Mouse (Mus musculus) testis, postnatal 14 days (tissue): ENCODE results near the gene Slc38a10.

Source experiments
- DNase-seq: peaks from one replicate; pipeline ENCODE4 v3.0.0; 2021; ENCODE audit warnings: low spot score

The Slc38a10 gene

GRCm38 (mm10) chr11:120098588-120099511 lies 52.3 kb downstream of the Slc38a10 start, which contains the start of the genes Tepsin and Ndufaf8:
Gene Tepsin (minus strand): TSS chr11:120098731.
Gene Ndufaf8 (plus strand): TSS chr11:120098928.
- peak; percentile 96 for DNase-seq

GRCm38 (mm10) chr11:120092817-120093591 lies 58.1 kb downstream of the Slc38a10 start:
- no peak for DNase-seq

GRCm38 (mm10) chr11:120090661-120091060 lies 60.5 kb downstream of the Slc38a10 start:
- no peak for DNase-seq

- DNase-seq: peak; percentile 98
Measured at GRCm38 (mm10) chr11:120086702-120087152, 64.4 kb downstream of the Slc38a10 start, which contains the start of gene Cep131. Gene Cep131 (minus strand): TSS chr11:120086827.

DNA sequence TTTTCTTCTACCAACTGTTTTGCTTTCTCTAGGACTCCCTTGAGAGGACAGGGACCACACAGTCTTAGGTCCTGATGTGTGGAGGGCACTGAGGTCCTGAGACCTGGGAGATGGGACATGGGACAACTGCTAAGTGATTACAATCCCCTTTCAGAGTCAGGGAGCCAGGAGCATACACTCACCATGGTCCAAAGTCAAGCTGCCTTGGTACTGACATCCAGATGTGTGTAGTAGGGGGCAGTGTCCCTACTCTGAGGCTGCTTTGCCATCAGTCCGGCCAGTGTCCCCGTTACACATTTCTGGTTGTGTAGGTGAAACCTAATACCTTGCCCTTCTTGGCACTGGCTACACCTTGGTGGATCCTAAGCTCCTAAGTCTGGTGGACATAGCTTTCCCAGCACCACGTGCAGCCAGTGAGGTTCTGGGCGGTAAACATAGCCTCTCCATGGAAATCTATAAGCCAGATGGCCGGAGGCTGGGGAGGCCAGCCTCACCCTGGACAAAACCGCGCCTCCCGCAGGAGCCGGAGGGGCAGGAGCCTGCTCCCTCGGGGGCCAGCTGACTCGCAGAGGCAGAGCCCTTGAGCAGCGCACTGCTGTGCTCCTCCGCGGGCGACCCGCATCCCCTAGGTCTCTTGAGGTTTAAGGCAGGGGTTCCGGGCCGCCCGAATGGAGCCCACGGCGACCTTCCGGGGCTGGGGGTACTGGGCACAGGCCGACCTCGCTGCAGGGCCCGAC lies 65.1 kb downstream of the Slc38a10 start:
- peak; percentile 55 for DNase-seq

- no peak for DNase-seq
Measured at GRCm38 (mm10) chr11:120080282-120080681, 70.9 kb downstream of the Slc38a10 start.

GRCm38 (mm10) chr11:120076191-120076590 lies 75.0 kb downstream of the Slc38a10 start:
- DNase-seq: no peak

- DNase-seq: no peak
Measured at GRCm38 (mm10) chr11:120072986-120073647, 78.0 kb downstream of the Slc38a10 start.

- no peak for DNase-seq
Measured at GRCm38 (mm10) chr11:120071731-120072320, 79.3 kb downstream of the Slc38a10 start.

- no peak for DNase-seq
Measured at GRCm38 (mm10) chr11:120071065-120071464, 80.1 kb downstream of the Slc38a10 start.

DNA sequence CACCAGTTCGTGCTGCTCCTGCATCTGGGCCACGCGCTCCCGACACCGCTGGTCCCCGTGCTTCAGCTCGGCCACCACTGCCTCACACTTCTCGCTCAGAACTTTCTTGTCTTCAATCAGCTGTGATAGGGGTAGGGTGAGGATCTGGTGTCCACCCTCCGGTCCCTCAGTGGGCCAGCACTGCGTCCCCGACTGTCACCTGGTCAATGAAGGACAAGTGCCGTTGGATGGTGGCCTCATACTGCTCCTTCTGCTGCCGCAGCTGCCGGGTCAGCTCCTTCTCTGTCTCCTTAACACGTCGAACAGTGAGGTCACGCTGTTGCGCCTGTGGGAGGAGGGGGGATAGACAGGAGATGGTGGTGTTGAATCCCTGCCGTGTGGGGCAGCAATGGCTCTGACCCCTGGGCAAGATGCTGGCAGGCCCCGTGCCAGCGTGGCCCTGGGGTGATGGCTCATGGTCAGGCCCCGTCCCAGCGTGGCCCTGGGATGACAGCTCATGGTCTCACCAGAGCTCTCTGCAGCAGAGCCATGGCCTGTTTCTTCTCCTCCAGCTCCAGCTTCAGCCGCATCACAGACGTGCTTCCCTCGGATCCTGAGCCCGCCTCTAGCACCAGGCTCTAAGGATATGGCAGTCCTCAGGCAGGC lies 80.7 kb downstream of the Slc38a10 start:
- no peak for DNase-seq

DNA sequence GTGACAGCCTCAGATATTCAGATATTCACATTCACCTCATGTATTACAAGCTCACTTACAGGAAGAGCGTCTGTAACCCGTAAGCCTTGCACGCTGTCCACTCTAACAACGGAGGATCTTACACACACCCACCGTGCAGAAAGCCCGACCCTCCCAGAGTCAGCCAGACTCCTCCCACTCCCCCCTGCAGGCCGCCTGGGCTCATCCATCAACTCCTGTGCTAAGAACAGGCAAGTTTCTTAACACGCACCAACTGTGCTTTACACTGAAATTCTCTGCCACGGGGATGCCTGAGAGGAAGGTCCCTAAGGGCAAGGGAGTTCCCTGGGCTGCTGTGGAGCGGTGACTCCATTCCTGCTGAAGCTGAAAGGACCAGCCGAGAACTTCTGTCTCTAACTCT lies 81.9 kb downstream of the Slc38a10 start:
- no peak for DNase-seq

DNA sequence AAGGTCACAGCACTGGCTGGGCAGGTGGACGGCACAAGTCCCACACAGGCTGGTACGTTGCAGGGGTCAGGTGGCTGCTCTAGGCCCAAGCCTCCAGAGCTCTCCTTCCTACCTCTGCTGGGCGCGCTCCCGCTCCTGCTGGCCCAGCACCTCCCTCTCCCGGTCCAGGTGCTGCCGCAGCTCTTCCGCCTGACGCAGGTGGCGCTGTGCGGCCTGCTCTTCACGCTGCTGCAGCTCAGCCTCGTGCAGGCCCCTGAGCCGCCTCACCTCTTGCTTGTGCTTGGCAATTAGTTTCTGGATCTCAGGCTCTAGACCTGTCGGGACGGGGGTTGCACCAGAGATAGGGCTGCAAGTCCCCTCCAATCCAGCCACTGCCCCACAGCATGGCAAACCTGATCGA lies 83.3 kb downstream of the Slc38a10 start:
- no peak for DNase-seq

DNA sequence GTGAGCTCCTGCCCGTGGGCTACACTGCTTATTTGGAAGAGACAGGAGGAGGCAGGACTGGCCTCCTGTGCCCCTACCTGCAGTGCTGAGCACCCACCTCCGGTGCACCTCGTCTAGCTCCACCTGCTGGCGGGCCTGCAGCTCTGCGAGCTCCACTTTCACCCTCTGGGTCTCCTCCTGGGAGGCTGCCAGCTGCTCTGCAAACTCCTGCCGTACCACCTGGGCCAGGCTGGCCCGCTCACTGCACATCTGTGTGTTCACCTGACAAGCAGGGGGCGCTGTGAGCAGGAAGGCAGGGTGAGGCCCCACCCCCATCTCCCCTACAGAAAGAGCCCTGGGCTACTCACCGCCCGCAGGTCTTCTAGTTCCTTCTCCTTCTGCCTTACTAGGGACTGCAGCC lies 85.9 kb downstream of the Slc38a10 start:
- DNase-seq: peak; percentile 31

DNA sequence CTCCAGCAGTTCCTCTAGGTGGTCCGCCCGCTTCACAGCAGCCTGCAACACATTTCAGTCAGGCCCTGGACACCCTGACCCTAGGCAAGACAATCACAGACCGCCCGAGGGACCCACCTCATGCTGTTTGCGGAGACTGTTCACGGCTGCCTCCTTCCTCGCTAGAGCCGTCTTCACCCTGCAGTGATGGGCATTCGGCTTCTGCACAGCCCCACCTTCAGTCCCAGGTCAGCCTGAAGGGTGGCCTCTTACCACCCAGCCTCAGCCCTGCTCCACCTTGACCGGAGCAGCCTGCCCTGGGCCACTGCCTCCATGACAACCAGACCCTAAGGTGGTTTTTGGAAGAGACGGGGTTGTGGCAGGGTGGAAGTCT lies 86.5 kb downstream of the Slc38a10 start:
- no peak for DNase-seq

GRCm38 (mm10) chr11:120064006-120064667 lies 87.0 kb downstream of the Slc38a10 start:
- DNase-seq: no peak

DNA sequence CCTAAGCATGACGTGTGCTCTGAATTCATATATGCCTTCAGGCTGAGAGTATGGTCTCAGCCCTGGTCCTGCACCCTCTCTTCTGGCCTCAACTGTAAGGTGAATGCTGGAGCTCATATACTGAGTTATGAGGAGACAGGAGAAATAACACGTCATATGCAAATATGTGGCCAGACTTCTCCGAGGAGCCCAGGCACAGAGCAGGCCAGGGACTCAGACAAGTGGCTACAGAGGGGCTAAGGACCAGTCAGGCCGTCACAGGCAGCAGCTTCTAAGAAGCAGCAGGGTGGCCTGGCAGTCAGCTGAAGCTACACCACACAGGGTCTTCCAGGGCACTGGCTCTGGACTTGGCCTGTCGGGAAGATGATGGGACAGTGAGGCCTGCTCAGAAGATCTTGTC lies 87.8 kb downstream of the Slc38a10 start:
- no peak for DNase-seq

DNA sequence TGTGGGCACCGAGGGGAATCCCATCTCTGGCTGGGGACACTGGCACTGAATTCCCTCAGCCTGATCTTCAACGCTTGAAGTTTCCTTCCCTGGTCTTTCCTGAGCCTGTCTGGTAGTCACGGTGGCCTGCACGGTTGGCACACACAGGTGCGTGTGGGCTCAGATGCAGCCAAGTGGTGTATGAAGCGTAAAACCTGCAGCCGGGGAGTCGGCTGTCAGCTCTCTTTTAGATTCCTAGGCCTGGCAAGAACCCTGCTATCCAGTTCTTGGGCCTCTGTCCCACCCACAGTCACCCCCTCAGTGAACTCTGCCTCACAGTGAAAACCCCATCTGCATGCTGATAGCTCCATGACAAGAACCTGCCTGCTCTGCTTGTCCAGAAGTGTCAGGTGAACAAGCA lies 90.5 kb downstream of the Slc38a10 start:
- no peak for DNase-seq

GRCm38 (mm10) chr11:120055953-120056732 lies 95.0 kb downstream of the Slc38a10 start:
- no peak for DNase-seq
